Mouse (Mus musculus): Measurements from ENCODE around the gene Kirrel3. TPM values are rescaled to one million over a fixed set of nuclear protein-coding genes. Genes with fewer than 3 reads are reported as not detected.
A peak's percentile ranks its signal among the peaks of the same experiment; 100 is the strongest.

The Kirrel3 gene
- total RNA-seq, 2 experiments from 2014 or later: 48.3 to 53.3 TPM

GRCm38 (mm10) chr9:34974326-34974725 is 488.6 kb downstream of the Kirrel3 start:
- DNase-seq (ENCODE audit: low spot score in 2 of 2): no peak

DNA sequence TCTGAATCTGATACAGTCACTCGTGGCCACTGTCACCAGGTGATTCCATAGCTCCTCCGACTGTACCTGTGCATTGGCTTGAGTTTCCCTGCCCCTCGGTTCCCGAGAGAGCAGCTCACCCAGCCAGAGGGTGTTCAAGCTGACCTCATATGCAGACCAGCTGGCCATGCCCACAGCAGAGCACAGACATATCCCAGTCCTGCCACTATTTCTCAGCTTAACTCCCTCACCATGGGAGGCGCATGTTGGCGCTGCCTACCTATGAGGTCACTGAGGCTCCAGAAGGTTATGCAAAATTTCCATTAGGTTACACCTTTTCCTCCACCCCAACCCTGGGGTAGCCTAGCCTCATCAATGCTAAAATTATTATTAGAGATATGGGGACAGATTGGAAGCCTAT is 489.6 kb downstream of the Kirrel3 start:
- no peak for DNase-seq (ENCODE audit: low spot score in 2 of 2)

- no peak for DNase-seq (ENCODE audit: low spot score in 2 of 2)
Observed at GRCm38 (mm10) chr9:34976596-34977462, 491.1 kb downstream of the Kirrel3 start.

DNA sequence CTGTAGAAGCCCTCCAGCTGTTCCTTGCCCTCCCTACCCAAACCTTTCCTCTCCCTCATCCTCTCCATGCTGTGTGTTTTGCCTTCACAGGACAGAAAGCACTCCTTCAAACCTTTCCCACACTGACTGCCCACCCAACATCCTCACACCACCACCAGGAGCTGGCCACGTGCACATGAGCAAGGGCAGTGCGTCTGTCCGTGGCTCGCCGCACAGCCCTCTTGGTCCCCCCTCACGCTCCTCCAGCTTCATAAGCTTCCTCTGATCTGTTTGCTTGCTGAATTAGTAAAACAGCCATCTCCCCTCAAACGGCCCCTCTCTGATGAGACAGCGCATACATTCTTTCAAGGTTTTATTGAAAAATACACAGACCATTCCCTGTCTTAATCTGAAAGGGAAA is 492.0 kb downstream of the Kirrel3 start:
- DNase-seq (ENCODE audit: low spot score in 2 of 2): no peak

GRCm38 (mm10) chr9:34978229-34978628 is 492.5 kb downstream of the Kirrel3 start:
- DNase-seq (ENCODE audit: low spot score in 2 of 2): no peak

DNA sequence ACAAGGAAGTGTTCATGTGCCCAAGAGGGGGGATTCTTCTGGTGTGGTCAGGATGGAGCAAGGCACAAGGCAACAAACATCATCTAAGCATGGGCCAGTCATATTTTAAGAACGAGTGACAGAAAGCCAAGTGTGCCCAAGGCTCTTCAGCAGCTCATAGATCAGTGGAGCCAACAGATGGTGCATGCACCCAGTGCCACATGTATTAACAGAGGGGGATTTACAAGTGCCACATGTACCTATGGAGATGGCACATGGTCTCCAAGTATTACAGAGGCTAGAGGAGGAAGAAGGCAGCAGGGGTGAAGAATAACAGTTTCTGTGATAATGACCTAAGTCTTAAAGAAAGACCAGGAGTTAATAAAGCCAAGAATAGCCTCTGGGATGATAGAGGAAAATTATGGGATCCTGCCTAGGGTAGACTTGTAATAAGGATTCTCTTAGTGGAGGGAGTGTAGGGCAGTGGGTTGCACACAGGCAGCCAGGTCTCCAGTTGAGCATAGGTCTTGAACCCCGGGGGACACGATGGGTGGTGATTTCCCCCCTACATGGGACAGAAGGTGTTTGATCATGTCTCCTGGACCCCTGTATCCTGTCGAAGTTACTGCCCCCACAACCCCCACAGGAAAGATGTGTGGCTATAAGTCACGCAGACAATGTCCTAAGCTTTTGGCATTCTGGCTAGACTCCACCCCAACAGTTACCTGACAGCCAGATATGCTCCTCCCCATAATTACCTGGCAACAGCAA is 495.0 kb downstream of the Kirrel3 start:
- no peak for DNase-seq (ENCODE audit: low spot score in 2 of 2)

DNA sequence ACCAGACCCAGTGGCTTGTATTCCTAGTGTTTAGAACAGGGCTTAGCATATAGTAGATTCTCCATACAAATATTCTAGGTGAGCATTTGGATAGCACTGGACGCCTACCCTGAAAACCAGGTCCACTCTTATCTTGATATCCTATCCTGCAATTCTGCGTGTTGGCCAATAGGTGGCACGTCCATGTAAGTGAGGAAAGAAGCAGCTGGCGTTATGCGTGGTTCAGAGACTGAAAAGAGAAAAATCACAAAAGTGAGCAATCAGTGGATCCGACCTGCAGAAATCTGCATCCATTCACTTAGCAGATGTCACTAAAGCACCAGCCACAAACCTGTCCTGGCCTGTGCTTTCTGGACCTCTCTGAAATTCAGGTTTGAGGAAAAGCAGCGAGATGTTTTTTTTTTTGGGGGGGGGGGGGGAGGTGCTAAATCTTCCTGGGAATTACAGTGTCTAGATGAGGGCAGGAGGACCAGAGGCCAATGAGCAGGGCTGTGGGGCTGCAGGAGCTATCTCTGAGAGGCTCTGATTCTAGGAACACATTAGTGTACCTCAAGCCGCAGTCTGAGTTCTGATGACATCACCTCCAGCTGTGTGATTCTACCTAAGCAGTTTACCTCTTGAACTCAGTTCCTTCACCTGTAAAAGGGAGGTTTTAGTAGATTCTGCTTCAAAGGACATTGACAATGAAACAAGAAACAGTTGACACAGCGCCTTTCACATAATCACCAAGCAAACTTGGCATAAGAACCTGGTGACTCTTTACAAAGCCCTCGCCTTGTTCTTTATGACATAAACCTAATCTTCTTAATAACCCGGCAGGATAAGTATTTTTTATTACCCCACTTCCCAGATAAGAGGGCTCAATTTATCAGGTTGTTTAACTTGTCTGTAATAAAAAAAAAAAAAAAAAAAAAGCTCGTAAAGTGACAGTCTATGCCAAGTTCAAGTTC is 498.1 kb downstream of the Kirrel3 start:
- peak; percentile 18 to 19 for DNase-seq (ENCODE audit: low spot score in 2 of 2)

GRCm38 (mm10) chr9:34986156-34986555 is 500.5 kb downstream of the Kirrel3 start:
- DNase-seq (ENCODE audit: low spot score in 2 of 2): peak; percentile 66 to 73

DNA sequence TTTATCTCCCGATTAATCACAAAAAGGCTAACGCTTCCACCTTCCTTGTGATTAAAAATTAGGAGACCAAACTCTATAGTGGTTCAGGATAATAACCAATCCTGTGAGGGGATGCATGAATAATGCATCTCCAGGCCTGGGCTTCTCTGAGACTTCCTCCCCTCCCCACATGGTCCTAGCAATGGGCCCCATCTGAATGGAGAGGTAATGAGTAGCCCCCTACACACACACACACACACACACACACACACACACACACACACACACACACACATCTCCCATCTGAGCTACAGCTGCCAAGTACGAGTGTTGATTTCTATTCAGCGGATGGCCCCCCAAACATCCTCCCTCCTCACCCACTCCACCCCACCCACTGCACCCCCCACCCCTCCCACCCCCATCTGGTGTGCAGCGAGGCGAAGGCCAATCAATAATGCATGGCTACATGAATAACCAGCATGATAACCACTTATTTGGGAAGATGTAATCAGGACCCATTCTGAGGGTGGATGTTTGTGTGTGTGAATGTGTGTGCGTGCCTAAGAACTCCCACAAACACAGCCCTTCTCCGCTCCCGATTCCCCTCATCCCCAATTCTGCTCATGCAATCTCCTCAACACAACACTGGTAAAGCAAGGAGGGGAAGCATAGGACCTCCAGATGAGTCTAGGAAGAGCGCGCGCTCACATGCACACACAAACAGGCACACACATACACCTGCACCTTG is 501.9 kb downstream of the Kirrel3 start:
- no peak for DNase-seq (ENCODE audit: low spot score in 2 of 2)

DNA sequence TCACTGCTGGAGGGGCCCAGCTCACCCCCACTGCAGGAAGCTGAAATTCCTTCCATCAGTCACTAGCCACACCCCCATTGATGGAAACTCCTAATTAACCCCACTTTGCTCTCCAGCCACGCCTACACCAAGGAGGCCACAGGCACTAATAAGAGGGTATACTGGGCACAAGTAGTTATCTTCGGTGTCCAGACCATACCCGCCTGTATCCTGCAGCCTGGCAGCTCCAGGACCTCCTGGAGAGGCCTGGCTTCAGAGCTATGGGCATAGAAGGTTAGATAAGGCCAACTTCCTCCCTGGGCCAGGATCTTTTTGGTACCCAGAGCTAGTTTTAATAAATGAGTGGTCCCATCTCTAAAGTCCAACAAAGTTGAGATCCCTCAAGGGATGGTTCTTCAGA is 503.0 kb downstream of the Kirrel3 start:
- no peak for DNase-seq (ENCODE audit: low spot score in 2 of 2)

DNA sequence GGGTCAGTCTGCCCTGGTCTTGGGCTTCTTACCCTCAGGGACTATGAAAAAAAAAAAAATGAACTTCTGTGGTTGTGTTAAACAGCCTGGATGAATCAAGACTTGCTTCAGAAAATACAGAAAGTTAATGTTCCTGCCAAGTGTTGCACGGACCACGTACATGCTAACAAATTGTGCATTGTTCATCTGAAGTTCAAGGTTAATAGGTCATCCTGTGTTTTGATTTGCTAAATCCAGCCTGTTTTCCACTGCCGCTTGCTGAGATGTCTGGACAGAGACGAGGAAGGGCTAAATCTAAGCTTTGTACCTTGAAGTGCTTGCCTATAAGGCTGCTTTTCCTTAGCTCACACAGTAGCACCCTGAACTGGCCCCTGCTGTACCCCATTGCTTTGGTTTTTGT is 506.5 kb downstream of the Kirrel3 start:
- DNase-seq (ENCODE audit: low spot score in 2 of 2): no peak

DNA sequence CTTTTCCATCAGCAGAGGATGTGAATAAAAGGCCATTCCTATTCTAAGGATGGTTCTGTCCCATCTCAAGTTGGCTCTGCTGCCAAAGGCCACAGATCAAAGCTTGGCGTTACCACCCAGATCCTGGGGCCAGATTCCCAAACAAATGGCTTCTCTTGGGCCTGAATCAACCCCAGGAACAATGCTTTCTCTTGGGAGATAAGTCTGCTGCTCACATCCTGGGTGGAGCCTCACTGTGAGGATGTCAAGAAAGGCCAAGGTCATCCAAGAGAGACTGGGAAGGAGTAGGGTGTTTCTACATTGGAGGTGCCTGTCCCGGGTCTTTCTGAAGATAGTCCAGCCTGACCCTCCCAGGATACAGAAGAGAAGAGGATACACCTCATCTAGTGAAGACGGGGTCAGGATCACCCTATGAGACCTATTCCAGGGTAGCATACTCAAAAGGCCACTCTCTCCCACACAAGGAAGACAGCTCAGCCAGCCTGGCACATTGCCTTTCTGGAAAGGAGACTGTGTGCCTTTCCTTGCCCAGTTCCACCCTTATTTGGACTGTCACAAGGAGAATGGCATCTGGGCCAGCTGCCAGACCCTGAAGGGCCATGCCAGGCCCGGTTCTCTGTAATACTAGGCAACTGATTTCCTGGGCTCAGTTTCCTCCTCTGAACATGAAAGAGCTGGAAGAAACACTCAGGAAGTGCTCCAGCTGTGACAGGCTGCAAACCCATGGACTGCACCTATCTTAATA is 507.9 kb downstream of the Kirrel3 start:
- peak; percentile 51 to 61 for DNase-seq (ENCODE audit: low spot score in 2 of 2)

DNA sequence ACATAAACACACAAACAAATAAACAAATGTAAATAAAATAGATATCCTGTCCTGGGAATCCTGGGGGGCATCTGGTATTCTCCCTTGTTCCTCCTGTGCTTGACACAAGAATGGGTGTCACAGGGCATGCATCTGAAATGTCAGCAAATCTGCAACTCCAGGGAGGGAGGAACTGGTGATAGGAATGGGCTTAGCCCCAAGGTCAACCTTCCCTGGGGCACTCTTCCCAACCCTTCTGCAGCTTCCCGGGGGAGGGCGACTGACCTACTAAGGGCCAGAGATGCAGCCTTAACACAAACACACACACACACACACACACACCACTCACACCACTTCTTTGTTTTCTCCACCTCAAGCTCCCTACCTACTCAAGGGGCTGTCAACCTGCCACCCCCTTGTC is 509.4 kb downstream of the Kirrel3 start:
- DNase-seq (ENCODE audit: low spot score in 2 of 2): no peak

DNA sequence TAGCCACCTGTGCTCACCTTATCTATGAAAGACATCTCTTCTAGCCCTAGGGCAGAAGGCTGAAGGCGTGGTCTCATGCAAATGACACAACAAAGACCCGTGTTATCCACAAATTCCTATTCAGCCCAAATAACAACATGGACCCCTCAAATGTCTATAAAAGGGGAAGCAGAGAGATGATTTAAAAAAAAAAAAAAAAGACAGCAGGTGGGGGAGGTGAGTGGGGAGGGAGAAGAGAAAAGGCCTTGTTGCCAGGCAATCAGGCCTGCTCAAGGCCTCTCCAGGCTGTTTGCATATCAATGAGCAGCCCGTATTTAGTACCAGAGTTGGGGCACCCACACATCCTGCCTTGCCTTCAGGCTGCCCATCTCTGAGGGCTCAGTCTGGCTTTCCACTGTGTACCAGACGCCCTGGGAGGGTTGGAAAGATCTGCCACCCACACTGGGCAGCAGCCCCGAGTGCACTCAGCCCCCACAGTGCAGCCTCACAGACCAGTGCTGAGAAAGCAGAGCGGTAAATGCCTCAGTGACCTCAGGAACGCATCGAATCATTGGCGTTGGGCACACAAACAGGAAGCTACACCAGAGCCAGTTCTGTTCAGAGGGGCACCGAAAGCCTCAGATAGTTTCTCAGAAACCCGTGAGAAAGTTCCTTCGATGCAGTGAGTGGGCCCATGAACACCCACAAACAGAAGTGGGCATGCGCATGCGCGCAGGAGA is 510.1 kb downstream of the Kirrel3 start:
- DNase-seq (ENCODE audit: low spot score in 2 of 2): peak; percentile 33 to 64

DNA sequence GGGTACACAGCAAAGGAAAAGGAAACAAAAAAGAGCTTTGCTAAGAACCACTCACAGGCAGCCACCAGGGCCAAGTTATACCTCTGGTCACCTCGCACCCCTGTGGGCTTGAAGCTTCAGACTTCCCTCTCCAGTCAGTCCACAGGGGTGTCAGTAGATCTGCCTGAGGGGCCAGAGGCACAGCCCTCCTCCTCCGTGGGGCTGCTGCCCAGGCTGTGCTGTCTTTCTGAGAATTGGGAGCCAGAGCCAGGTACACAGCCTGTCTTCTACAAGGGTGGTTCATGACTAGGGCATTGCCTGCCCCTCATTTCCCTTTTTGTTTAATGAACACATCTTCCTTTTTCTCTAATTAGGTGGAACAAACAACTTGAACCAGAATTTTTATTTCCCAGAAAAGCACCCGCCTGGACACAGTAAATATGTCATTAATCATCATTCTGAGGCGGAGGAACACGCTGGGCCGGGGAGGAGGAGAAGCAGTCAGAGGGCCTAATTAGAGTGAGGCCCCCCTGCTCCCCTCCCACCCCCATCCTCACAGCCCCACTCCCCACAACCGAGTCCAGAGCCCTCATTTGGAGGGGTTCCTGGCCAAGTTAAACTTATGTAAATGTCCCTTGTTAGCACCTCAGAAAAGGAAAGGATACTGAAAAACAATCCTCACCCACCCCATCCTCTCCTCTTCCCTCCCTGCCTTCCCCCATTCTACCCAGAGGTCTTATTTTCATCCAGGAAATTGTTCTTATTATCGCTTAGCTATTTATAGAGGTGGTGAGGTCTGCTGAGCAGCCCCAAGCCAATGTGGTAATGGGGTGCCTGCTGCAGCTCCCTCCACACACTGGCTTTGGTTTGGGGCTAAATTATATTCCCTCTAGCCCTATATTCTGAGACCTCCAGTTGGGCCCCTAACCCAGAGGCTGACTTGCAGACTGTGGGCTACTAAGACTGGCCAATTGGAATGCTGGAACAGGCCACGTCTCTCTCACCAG is 512.5 kb downstream of the Kirrel3 start:
- DNase-seq (ENCODE audit: low spot score in 2 of 2): no peak

DNA sequence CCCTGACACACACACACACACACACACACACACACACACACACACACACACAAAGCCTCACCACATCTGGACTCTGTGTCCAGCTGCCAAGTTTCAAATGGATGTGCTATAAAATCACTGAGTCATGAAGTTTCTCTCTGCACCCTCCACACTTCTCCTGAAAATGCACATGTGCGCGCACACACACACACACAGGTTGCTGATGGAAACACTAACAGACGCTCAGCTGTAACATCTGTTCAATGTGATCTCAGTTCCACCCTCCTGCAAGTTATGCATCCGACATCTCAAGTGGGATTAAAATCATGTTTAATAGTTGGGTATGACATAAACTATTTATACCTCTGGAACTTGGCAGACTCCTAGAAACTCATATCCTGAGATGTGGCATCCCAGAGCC is 518.4 kb downstream of the Kirrel3 start:
- DNase-seq (ENCODE audit: low spot score in 2 of 2): no peak

DNA sequence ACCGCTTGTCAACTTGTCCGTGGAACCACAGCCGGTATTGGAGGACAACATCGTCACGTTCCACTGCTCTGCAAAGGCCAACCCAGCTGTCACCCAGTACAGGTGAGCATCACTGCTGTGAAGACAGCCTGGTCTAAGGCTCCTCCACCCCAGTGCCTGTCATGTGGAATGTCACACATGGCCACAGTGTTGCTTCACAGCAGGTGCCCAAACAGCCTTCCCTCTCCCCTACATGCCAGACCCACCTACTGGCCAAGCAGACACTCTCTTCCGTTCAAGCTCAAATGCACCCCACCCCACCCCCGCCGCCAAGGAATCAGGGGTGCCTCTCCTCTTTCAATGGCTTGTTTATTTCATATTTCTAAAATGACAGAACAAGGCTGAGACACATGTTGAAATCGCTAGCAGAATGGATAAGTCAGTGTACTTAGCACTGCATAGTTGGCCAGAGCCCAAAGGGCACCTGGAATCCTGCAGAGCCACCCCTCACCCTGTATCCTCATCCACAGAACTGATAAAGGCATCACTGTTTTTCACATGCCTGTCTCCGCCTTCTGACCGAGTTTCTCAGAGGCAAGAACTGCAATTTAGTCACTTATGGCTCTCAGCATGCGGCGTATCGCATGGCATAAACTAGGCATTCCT is 522.1 kb downstream of the Kirrel3 start:
- DNase-seq (ENCODE audit: low spot score in 2 of 2): no peak
